Mouse (Mus musculus) thymus, postnatal 0 days (tissue): ENCODE results near the gene Gm45799. TPM values are rescaled to one million over a fixed set of nuclear protein-coding genes. Genes with fewer than 3 reads are reported as not detected.

Experiments used
- DNase-seq: peaks from one replicate; pipeline ENCODE4 v3.0.0-alpha.2; 2015; ENCODE audit warnings: low spot score
- polyA plus RNA-seq: library from polyadenylated mRNA; unstranded; fragments of >200 nt; fragmentation: Nextera tagmentation; extraction: Ambion mirVana; gene quantifications from 2 replicates; pipeline ENCODE4 v1.2.1, GENCODE M21; 2015

Gm45799 gene
- polyA plus RNA-seq, 1 experiment from 2014 or later: 66.0 TPM

DNA sequence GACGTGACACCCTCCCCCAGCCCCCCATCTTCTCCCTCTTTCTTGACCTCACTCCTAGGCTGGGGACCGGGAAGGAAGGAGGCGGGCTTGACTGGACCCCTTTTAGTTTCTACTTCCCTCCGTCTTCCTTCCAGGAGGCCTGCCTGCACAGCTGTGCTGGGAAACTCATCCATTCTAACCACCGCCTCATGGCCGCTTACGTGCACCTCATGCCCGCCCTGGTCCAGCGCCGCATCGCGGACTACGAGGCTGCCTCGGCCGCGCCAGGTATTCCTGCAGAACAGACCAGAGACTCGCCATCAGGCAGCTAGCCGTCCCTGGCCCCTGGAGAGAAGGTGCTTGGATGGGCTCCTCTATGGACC is 523 bp downstream of the Gm45799 start:
- no peak for DNase-seq

DNA sequence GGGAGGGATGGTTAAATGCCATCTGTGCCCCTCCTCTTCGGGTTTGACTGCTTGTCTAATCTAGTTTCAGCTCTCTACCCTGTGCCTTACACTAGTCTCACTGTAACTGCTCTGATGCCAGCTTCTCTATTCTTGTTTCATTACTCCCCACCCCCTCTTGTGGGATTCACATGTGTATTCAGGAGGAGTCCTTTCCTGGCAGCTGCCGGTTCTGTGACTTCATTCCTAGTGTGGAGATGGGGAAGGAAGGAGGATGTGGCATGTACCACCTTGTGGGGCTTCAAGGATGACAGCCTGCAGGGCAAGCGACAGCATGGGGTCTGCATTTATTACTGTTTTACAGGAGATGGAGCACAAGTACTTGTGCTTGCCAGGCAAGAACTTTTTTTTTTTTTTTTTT is 1.6 kb downstream of the Gm45799 start:
- no peak for DNase-seq

- DNase-seq: peak; percentile 69
Measured at GRCm38 (mm10) chr7:105650639-105651435, 10.5 kb downstream of the Gm45799 start, which contains the start of gene Dnhd1. Gene Dnhd1 (plus strand): TSS chr7:105650827.

- DNase-seq: no peak
Measured at GRCm38 (mm10) chr7:105685541-105686197, 45.3 kb downstream of the Gm45799 start.

DNA sequence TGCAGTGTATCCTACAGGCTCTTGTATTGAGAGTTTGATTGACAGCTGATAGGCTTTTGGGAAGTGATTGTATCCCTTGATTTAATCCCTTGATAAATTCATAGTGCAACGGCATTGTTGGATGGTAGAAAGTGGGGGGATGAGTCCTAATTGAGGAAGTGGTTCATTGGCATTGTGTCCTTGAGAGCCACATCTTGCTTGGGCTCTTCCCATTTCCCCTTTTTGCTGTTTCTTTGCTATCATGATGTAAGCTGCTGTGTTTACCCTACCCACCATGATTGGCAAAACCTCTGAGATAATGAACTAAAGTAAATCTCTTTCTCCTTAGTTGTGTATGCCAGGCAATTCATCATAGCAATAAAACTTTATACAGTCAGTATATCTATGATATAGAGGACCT is 50.5 kb downstream of the Gm45799 start:
- DNase-seq: no peak

DNA sequence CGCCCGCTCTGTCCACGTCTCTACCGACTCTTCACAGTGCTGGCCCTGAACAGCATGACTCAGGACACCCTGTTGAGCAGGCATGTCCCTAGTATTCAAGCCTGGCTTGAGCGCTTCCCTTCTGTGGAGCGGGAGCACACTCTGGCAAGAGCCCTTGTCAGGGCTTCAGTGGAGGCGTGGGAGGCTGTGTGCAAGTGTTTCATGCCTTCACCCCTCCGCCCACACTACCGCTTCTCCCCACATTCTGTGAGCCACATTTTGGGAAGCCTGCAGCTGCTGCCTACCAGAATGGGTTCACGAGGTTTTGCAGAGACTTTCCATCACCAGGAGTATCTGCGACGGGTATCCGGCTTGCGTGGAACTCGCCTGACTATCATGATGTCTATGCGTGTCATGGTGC is 62.8 kb downstream of the Gm45799 start:
- no peak for DNase-seq

- no peak for DNase-seq
Measured at GRCm38 (mm10) chr7:105703816-105704215, 63.5 kb downstream of the Gm45799 start.

DNA sequence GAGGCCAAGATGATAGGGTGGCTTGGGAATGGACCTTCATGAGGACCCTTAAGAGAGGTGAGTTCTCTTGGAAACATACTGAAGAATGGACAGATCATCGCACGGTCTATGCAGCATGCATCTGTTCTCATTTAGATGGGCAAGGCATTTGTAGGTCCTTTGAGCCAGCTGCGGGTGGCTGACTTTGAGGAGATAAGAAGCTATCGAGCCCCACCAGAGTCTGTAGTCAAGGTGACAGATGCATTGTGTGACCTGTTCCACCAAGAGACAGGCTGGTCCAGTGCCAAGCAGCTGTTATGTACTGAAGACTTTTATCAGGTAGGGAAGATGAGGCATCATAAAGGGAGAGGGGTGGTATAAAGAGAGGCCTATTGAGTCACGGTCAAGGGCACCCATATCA is 68.4 kb downstream of the Gm45799 start:
- no peak for DNase-seq

DNA sequence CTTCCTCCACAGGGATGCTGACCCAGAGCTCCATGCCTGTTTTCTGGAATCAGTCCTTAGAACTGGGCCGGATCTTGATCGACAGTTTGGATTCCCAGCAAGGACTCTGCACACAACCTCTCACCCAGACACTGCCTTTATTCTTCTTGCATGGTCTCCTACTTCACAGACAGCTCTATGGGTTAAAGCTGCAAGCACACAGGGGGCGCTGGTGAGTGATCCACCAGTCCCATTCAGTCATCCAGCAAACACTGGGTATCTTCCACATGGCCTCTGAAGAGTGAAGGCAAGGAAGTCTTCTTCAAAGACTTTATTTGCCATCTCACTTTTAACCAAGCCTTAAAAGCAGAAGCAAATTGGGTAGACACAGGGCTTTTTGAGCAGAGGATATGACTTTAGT is 75.0 kb downstream of the Gm45799 start:
- no peak for DNase-seq

DNA sequence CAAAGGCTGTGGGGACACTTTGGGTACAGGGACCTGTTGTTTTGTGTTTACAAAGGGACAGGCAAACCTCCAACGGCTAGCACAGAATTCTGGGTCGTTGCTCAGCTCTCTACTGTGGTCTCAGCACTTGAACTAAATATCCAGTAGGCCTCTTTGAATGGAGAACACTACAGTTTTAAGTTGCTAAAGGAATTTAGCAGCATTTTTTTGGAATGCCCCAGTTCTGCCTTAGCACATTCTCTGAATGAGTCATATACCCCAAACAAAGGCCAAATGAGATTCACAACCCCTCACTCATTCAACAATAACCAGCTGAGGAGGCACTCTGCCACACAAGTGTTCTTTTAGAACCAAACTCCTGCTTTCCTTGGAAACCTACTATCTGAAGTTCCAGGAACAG is 81.6 kb downstream of the Gm45799 start:
- no peak for DNase-seq

GRCm38 (mm10) chr7:105726144-105726979 is 86.0 kb downstream of the Gm45799 start:
- DNase-seq: peak; percentile 70

GRCm38 (mm10) chr7:105726980-105727325 is 86.6 kb downstream of the Gm45799 start:
- no peak for DNase-seq

DNA sequence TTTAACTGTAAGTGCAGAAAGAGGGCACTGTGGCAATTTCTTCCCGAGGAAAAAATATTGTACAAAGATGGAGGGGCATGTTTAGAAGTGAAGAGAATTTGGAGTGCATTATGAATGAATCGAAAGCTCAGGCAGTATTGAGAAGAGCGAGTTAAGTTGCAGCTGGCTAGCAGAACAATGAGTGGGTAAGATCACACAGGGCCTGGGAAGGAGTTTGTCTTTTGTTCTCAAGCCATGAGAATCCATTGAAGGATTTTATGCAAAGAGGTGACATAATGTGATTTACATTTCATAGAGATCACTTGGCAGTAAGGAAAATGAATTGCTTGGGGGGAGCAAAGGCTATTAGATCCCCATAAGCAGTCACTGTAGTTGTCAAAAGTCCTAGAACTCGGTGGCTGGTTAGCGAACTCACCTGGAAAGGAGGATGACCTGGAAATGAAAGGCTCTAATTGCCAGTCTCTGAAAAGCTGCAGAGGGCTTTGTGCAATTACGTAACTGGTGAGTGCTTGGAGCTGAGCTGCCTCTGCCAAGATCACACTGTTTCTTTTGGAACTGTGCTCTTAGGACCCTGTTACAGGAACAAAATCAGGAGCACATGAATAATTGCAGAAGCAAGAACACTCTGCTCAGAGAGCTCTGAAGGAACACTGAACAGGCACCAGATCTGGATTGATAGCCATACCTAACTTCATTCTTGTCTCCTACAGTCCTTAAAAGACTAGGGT is 88.5 kb downstream of the Gm45799 start:
- DNase-seq: no peak

DNA sequence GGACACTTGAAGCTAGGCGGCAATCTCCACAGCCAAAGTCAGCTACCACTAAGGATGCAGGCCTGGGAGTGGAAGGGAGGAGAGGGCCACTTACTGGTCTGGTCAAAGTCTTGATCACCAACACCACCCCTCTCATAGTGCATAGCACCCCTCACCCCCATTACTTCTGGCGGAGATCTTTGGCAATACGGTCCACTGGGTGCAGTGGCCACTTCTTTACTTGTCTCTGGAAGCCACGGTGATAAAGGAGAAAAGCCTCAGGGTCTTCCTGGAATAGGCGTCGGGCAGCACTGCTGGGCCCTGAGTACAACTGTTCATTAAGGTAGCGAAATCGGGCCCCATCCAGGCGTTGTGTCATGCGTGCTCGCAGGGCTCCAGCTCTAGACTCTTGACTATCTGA is 93.5 kb downstream of the Gm45799 start:
- no peak for DNase-seq

Other genes with a start within 250 kb of the Gm45799 start
- 13.7 and 16.0 TPM in 2 replicates for gene Fam160a2, start 240.5 kb upstream of the Gm45799 start, polyA plus RNA-seq
- gene Cnga4, start 236.0 kb upstream of the Gm45799 start, polyA plus RNA-seq: 0.05 TPM in 1 of 2 replicates, not detected in the other
- 0.06 and 0.20 TPM in 2 replicates for gene Cckbr, start 214.8 kb upstream of the Gm45799 start, polyA plus RNA-seq
- 14.0 and 15.1 TPM in 2 replicates for gene Cavin3, start 158.3 kb upstream of the Gm45799 start, polyA plus RNA-seq
- 24.3 and 25.6 TPM in 2 replicates for gene Smpd1, start 86.2 kb upstream of the Gm45799 start, polyA plus RNA-seq
- gene Apbb1, start 58.9 kb upstream of the Gm45799 start, polyA plus RNA-seq: 6.5 and 7.7 TPM in 2 replicates
- 0.35 and 0.74 TPM in 2 replicates for gene Hpx, start 40.4 kb upstream of the Gm45799 start, polyA plus RNA-seq
- gene Trim3, start 7.0 kb upstream of the Gm45799 start, polyA plus RNA-seq: 4.2 TPM in 2 replicates
- gene Timm10b, start 496 bp upstream of the Gm45799 start, polyA plus RNA-seq: 273 and 277 TPM in 2 replicates
- 43.3 and 46.4 TPM in 2 replicates for gene Arfip2, start 136 bp upstream of the Gm45799 start, polyA plus RNA-seq
- 0.37 and 0.61 TPM in 2 replicates for gene Dnhd1, start 10.3 kb downstream of the Gm45799 start, polyA plus RNA-seq
- 206 and 210 TPM in 2 replicates for gene Ilk, start 96.0 kb downstream of the Gm45799 start, polyA plus RNA-seq
- gene Rrp8, start 96.8 kb downstream of the Gm45799 start, polyA plus RNA-seq: 38.6 and 45.8 TPM in 2 replicates
- 206 and 214 TPM in 2 replicates for gene Taf10, start 103.8 kb downstream of the Gm45799 start, polyA plus RNA-seq
- 51.8 and 57.2 TPM in 2 replicates for gene Tpp1, start 111.7 kb downstream of the Gm45799 start, polyA plus RNA-seq
- gene Dchs1, start 147.1 kb downstream of the Gm45799 start, polyA plus RNA-seq: 0.32 and 0.36 TPM in 2 replicates
- gene Mrpl17, start 170.5 kb downstream of the Gm45799 start, polyA plus RNA-seq: 352 and 373 TPM in 2 replicates